Mouse (Mus musculus) ovary, adult 18-20 months (tissue): ENCODE measurements at regions not wholly inside any gene's neighbourhood (a gene's known extent, or its start where the extent isn't known, plus 50 kb on each side); places are given as distances from the start of the nearest gene placed in this dataset.

Source experiments
- DNase-seq: peaks from one replicate; pipeline ENCODE4 v3.0.0; 2022; ENCODE audit warnings: low spot score, mixed read lengths

DNA sequence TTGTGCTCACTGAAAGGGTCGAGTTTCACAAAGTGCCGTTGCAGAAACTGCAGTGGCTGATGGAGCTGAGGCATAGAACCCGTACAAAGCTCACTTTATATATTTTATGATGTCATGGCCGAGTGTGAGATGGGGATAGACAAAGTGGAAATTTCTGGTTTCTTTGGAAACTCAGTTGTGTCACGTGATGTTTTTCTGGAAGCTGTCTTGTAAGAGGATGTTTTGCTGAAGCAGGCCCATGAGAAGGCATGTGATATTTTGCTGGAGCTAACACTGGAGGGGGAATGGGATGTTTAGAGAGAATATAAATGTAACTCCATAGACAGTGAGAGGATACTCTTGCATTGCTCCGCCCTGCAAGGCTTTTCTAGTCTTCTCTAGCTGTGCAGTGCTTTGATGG, 311.7 kb downstream of the Tmem132b start:
- DNase-seq = no peak

DNA sequence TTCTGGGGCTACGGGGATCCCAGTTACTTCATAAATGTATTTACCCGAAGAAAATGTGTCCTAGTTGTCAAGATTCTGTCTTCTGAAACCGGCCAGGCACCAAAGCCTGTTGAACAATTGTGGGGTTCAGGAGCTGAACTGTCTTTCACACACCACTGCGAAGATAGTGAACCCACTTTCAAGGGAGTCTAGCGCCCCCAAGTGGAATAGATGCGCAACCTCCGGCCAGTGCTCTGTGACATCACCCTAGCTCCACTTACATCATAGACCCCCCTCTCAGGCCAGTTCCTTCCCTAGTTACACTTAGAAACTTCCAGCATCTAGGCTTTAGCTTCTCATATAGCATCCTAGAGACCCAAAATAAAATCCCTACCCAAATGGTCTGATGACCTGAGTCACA, 318.1 kb downstream of the Tmem132b start:
- no peak for DNase-seq

DNA sequence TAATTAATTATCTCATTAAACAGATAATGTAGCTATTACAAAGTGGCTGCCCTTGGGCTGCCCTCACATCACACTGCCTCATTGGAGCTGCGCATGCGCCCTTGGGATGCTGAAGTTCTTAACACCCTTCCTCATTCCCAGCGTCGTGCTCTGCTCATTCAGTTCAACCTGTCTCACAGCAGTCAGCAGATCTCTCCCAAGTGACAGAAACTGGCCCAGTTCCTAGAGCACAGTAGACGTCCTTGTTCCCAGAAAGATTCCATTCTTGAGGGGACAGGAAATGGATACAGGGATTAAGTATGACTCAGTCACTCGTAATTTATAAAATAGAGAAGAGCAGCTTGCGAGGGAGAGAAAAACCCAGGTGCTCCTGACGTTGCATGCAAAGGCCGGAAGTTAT, 344.7 kb downstream of the Tmem132b start:
- DNase-seq = no peak

DNA sequence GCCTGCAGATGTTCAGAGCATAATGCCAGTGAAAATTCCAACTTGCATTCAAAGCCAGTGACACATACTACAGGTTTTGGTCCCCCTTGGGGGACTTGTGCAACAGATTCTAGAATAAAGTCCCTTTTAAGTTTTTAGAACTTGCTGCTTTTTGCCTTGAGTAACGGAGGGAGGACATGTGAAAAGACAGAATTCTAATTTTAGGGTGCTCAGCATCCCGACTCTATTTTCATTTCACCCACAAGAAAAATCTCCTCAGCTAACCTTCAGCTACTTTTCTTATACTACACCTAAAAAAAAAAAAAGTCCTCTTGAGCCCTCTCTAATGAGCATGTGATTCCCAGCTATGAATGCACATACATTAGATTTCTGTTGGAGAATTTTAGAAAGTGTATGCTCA, 357.3 kb downstream of the Tmem132b start:
- no peak for DNase-seq

DNA sequence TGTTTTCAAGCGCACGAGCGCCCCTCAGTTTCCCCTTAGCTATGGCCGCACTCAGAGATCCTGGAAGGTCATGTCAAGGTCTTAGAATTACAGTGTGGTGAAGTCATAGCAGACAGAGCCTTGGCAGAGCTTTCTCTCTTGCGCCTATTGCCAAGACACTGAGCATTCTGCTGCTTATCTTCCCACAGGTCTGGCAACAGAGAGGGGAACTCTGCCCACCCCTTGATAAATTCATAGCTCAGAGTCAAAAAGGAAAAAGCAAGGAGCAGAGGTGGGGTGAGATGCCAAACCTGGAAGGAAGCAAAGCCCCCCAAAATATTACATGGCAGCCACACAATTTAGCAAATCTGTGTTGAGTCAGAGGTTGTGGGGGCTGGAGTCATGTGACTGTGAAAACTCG, 362.3 kb downstream of the Tmem132b start:
- DNase-seq = no peak

DNA sequence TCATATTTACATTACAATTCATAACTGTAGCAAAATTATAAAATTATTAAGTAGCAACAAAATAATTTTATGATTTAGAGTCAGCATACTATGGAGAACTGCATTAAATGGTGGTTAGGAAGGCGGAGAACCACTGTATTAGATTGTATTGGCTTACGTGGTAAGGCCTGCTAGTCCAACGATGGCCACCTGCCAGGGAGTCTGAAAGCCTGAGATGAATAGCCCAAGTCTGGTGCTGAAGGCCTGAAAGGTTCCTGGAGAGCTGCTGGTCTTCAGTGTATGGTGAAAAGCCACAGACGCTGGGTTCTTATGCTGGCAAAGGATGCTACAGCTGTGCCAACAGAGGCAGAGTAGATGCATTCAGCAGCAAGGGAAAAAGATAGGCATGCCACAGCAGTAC, 370.5 kb downstream of the Tmem132b start:
- no peak for DNase-seq

DNA sequence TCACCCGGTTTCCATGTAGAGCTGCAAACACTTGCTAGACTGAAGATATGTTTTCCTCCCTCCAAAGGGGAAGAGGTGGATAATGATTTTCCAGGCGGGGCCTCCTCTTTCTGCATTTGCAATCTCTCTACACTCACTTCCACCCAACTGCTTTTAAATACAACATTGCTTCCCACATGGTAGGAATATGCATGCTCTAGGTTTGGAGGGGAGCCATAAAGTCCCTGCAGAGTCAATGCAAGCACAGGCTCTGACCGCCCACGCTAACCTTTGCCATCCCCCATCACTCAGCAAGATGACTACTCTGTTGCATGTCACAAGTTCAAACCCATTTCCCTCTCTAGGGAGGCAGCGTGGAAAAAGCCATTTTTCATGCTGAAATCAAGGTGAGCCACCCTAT, 372.9 kb downstream of the Tmem132b start:
- DNase-seq = no peak

DNA sequence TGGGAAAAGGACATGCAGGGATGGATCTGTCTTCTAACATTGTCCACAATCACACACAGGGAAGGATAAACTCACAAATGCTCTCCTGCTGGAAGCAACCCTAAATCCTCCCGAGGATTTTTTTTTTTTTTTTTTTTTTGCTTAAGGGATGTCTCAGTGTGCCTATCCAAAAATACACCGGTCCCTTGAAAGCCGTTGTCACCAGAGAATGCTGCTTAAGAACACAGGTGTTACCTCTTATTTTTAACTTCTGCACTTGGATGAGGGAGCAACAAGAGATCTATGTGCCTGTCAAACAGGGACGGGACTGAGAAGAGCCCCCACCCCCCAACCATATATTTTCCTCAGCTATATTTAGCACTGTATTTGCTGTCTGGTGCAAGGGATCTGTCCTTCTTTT, 375.8 kb downstream of the Tmem132b start:
- DNase-seq = no peak

DNA sequence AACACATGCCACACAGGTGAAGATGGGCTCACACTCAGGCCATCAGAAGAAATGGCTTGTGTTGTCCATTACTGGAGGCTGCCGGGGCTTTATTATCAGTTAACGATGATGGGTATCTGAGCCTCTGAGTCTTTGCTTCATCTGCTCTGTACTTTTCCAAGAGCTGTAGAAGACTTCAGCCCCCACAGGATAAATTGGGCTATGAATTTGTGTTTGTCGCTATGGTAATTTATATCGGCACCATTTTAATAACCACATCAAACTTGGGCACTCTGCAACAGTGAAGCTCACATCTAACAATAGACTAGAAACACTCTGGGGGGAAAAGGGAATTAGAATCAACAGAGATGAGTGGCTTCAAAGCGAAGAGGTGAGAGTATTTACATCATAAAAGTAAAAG, 376.3 kb downstream of the Tmem132b start:
- DNase-seq = no peak

DNA sequence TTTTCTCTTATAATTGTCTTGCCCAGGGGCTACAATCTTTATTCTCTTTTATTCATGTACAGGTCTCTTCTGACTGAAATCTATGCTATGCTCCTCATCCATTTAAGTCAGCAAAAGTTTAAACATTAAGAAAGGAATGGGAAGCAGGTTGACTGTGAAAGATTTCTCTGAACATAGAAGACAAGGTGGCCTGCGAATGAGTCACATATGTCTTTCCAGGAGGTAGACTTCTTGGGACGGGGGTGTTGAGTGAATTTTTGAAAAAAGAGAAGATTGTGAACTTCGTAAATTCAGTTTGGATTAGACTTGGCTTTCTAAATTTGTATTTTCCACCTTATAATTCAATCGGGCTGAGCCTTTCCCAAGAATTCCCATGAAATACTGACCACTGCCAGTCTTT, 384.3 kb downstream of the Tmem132b start:
- DNase-seq = no peak

DNA sequence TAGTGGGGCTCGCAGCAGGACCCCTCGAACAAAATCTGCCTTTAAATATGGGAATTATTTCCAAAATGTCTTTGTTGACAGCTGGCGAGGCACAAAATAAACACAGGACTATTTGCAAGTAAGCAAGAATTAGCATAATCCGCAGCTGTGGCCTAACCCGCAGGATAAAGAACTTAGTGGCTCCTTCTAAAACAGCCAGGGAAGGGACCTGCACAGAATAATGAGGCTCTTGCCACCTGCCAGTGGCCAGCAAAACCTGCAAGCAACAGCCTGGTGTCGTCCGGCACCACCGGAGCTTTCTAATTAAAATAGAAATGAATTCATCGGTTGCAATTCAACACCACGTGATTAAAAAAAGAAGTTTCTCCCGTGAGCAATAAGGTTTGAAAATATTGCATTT, 389.4 kb downstream of the Tmem132b start:
- DNase-seq = no peak

DNA sequence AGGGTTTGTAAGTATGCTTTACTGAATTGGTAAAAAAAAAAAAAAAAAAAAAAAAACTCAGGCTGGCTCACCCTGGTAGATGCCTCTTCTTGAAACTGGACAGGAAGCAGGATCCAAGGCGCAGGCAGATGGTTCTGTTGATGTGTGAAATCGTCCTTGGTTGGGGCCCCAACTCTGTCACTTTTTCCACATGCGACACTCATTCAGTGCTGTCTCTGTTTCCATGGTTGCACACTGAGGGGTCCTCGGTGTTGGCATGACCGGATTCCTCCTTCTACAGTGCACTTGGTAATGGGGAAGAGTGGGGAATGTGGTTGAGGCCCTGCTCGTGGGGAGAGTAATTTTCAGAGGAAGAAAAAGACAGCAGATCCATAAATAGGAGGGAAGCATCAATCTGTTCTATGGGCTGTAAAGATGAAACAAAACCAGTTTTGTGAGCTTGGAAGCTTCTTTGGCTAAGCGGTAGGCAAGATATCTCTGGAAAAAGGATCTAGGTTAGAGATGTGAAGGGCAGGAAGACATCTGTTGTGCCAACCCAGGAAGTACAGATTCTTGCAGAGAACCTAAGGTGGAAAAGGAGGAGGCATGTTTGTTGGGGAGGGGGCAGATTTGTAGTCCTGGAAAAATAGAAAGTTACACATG, 394.4 kb downstream of the Tmem132b start:
- no peak for DNase-seq

DNA sequence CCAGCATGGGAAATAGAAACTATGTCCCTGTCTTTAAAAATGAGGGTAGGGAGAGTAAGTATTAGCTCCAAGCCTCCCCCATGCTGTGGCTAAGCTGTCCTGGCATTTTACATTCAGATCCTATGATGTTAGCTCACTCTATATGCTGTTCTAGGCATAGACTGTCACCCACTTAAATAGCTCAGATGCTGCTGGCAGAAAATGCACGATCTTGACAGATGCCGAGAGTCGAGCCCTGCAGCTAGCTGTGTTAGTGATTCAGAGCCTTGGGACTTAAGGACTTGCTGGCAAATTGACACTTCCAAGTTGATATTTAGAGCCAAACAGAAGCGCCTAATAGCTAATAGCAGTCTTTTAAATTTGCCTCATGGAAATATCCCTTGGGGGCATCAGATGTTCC, 399.9 kb downstream of the Tmem132b start:
- DNase-seq = no peak

DNA sequence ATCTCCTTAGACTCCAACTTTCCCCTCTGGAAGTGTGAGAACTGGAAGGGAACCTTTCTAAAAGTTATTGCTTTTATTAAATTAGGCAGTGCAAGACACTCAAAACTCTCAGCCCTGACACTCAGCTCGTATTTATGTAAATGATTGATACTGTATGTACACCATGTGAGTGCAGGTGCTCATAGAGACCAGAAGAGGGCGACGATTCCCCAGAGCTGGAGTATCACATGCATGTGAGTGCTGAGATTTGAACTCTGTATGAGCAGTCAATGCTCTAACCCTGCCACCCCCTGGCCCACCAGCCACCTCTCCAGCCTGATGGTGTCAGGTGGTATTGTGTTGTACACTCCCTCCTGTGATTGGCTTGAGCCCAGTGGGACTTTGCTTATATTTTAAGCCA, 407.8 kb downstream of the Tmem132b start:
- no peak for DNase-seq

DNA sequence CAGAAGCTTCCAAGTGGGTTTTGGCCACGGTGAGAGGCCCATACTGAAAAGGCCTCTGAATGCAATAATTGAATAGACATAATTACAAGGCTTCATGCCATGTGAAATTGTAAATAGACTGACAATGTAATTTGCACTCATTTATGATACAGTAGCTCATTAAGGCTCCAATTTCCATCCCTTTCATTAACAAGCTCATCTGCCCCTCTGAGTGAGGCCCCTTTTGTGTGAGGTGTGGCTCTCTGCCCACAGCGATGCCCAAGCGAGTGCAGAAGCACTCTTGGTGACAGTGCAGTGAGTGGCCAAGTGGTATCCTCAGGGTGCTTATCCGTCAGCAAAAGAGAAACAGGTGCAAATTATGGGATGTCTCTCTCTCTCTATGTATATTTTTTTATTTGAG, 415.2 kb downstream of the Tmem132b start:
- DNase-seq = no peak

DNA sequence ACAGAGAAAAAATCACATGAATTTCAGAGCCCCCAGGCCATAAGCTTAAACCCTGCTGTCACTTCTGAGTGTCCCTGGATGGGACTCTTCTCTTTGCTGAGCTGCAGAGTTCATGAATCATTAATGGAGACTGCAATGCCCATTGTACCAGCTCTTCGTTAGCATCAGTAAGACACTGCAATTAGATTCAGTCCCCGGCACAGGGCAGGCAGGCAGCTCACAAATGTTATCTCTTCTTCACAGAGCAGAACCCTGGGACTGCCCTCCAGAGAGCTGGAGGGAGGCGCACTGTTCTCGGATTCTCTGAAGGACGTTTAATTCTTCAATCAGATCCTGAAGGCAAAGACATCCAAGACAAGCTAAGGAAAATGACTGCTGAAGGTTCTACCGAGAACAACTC, 420.1 kb downstream of the Tmem132b start:
- no peak for DNase-seq

DNA sequence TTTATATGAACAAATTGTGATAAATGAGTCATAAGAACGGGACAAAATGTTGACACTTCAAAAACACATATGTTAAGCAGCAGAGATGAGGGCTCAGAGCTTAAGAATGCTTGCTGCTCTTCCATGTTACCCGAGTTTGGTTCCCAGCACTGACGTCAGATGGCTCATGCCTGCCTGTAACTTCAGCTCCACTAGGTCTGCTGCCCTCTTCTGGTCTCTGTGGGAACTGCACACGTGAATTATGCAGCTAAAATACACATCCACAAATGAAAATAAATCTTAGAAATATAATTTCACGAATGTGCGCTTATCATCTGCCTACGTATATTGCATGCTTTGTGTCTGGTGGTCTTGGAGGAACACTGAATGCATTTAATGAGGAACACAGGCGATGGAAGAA, 432.5 kb downstream of the Tmem132b start:
- DNase-seq = no peak

DNA sequence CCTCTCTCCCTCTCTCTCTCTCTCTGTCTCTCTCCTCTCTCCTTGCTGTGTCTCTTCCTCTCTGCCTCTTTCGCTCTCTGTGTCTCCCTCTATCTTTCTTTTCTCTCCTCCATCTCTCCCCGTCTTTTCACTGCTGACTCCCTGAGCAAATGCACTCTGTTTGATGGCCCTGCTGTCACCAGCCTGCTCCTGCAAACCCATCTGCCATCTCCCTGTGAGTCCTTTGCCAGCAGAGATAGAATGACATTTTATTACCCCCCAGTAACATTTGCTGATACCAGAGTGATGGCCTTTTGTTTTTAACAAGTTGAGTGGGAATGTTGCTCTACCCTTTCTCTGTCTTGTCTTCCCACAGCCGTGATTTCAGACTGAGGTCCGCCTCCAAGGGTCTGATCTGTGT, 436.6 kb downstream of the Tmem132b start:
- no peak for DNase-seq

DNA sequence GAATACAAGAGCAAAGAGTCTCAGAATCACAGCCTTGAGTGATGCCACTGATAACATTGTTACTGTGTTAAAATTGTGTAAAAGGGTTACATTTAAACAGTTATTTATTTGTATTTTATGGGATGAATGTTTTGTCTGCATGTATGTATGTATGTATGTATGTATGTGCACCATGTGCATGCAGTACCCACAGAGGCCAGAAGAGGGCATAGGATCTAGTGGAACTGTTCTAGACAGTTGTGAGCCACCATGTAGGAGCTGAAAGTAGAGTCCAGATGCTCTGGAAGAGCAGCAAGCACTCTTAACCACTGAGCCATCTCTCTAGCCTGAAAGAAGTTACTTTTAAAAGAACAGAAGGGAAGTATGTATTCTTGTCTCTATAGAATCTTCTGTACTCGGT, 442.5 kb downstream of the Tmem132b start:
- no peak for DNase-seq

DNA sequence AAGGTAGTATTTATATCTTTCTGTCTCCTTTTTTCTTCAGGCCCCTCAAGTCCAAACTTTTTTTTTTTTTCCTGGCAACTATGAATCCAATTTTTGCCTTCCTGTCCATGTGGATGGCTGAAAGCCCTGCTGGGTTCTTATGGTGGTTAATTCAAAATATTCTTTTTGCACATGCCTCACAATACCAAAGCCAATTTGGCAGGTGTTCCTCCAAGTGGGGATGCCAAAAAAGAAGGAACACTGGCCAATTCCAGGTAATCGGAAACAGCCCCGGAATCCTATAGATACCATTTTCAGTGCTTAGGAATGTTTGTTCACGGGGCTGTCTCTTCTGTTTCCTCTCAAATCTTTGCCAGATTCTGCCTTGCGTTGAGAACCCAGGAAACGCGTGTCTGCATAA, 448.2 kb downstream of the Tmem132b start:
- DNase-seq = no peak

DNA sequence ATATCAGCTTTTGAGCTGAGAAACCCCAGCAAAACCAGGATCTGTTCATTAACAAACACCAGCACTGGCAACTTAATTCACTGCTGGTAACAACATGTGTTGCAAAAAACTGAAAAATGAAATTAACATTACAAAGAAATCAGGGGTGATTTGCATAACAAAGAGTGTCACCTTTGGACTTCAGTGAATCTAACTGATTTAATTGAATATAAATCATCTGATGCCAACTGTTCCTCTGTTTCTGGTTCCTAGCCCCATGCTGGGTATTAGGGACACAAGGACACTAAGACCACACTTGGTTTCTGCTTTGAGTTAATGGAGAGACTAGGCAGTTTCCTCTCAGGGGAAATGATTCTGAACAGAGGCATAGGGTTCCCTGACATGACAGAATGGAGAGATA, 453.8 kb downstream of the Tmem132b start:
- no peak for DNase-seq

DNA sequence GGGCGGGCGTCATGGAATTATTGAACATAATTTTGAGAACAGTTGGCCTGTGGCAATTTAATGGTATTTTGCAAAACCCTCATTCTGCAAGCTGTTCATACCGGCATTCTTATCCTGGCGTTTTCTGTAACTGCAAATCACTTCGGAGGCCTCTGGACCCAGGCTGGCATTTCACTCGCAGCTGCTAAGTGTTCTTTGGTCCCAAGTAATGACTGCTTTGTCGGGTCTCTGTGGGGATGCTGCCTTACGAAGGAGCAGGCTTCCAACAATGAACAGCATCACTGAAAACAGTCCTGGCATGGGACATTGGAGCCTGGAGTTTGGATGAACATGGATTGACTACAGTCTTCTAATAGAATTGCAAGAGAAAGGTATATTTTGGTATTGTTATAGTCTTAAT, 465.6 kb downstream of the Tmem132b start:
- no peak for DNase-seq

DNA sequence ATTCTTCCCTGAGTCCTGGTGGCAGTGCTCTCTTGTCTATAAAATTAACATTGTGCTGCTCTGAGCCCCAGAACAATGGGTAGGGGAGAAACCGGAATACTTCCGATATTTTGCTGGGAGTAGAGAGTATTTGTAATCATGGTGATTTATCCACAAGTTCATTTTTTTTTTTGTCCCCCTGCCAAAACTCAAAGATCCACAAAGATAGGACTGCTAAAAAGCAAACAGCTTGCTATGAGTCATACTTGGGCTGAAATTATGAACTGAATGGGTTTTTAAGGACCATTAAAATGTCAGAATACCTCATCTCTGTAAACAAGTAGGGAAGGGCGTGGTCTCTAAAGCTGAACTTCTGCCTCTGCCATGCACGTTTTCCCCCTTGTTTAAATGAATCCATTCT, 476.3 kb downstream of the Tmem132b start:
- DNase-seq = no peak

DNA sequence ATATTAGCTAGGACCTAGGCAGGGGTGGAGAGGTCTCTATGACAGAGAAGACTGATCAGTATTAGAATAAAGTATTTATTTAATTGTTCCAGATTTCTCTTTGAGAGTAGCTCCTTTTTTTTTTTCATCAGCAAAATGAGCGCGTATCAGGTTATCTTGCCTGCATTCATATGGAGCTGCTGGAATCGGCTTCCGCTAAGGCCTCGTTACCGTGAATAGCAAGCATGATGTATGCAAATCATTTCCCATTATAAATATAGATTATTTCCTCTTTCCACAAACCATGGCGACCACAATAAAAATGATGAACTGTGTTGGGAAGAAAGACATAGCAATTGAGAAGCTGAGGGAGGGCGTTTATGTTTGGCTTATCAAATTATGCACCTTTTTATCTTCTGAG, 476.7 kb downstream of the Tmem132b start:
- DNase-seq = no peak

DNA sequence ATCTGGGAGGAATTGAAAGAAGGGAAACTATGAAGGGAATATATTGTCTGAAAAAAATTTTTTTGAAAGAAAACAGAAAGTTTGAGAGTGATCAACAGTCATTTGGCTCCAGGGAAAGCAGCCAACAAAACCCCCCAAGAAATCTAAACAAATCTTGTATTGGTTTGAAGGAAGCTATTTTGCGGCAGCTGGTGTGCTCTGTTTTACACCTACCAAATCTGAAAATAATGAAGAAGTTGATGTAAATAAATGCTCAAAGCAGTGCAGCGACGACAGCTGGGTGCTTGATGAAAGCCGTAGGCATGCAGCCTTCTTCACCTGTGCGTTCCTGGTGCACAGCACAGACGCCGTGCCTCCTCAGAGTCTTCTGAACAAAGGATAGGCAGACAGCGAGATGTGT, 488.2 kb downstream of the Tmem132b start:
- no peak for DNase-seq
